Mouse (Mus musculus) forebrain, postnatal 0 days (tissue): Measurements from ENCODE around the gene Igsf10. TPM values are rescaled to one million over a fixed set of nuclear protein-coding genes. Genes with fewer than 3 reads are reported as not detected.

Experiments
- ATAC-seq: fragments of 200-750 bp; cut with Nextera tagmentation; 2 replicates; pipeline ENCODE4 v1.8.0; 2017; ENCODE audit warnings: mild to moderate bottlenecking, moderate library complexity
- DNase-seq: peaks from one replicate; pipeline ENCODE4 v3.0.0-alpha.2; 2015
- H3K27ac ChIP-seq: fragments of 300-500 bp; sonication (generic); 2 replicates; pipeline ENCODE4 v1.5.1; 2014; ENCODE audit warnings: low read depth, mild to moderate bottlenecking, antibody characterized with exemption, low read length, moderate library complexity, mixed read lengths
- H3K27me3 ChIP-seq: fragments of 300-500 bp; sonication (generic); 2 replicates; pipeline ENCODE4 v1.6.1; 2014; ENCODE audit warnings: mild to moderate bottlenecking, low read length, mixed read lengths; ENCODE audit not compliant: insufficient read depth
- H3K36me3 ChIP-seq: fragments of 300-500 bp; sonication (generic); 2 replicates; pipeline ENCODE4 v1.6.1; 2014; ENCODE audit warnings: mild to moderate bottlenecking, moderate library complexity; ENCODE audit not compliant: insufficient read depth
- H3K4me1 ChIP-seq: fragments of 300-500 bp; sonication (generic); 2 replicates; pipeline ENCODE4 v1.6.1; 2014; ENCODE audit warnings: antibody characterized with exemption; ENCODE audit not compliant: insufficient read depth
- H3K4me2 ChIP-seq: fragments of 300-500 bp; sonication (generic); 2 replicates; pipeline ENCODE4 v1.6.1; 2014; ENCODE audit warnings: low read depth, mild to moderate bottlenecking, moderate library complexity
- H3K4me3 ChIP-seq: fragments of 300-500 bp; sonication (generic); 2 replicates; pipeline ENCODE4 v1.5.1; 2014; ENCODE audit warnings: low read depth, low read length, mixed read lengths
- H3K9ac ChIP-seq: fragments of 300-500 bp; sonication (generic); 2 replicates; pipeline ENCODE4 v1.6.1; 2014; ENCODE audit warnings: mild to moderate bottlenecking
- H3K9me3 ChIP-seq: fragments of 300-500 bp; sonication (generic); 2 replicates; pipeline ENCODE4 v1.6.1; 2016; ENCODE audit warnings: low read length
- CTCF ChIP-seq: sonication (generic); IDR thresholded peaks from 2 replicates; pipeline ENCODE4 v1.5.1; 2016; ENCODE audit warnings: antibody characterized with exemption, control low read depth, low read depth
- whole genome bisulfite sequencing: fragments of 180-500 bp; shearing (Covaris S2); extraction: QIAGEN DNeasy Blood & Tissue Kit; methylation state at CpG from one replicate; pipeline ENCODE4 v1.1.7; 2014; 5-methylcytosine and 5-hydroxymethylcytosine counted together
- polyA plus RNA-seq: library from polyadenylated mRNA; unstranded; fragments of >200 nt; fragmentation: Nextera tagmentation; extraction: Ambion mirVana; gene quantifications from 2 replicates; pipeline ENCODE4 v1.2.1, GENCODE M21; 2015
- total RNA-seq: library from RNA; depleted of rRNA; stranded (reverse); fragments of >200 nt; gene quantifications from 2 replicates; pipeline ENCODE4 v1.2.3, GENCODE M21; 2014

Igsf10 gene
- total and polyA plus RNA-seq, 2 experiments from 2014 or later, result 3.0 to 6.2 TPM

GRCm38 (mm10) chr3:59354156-59354555 is 10.0 kb upstream of the Igsf10 start:
- 92% methylated on average over 3 of the region's 3 CpGs for WGBS
- TF ChIP-seq CTCF, result no peak
- no peak for ATAC-seq

DNA sequence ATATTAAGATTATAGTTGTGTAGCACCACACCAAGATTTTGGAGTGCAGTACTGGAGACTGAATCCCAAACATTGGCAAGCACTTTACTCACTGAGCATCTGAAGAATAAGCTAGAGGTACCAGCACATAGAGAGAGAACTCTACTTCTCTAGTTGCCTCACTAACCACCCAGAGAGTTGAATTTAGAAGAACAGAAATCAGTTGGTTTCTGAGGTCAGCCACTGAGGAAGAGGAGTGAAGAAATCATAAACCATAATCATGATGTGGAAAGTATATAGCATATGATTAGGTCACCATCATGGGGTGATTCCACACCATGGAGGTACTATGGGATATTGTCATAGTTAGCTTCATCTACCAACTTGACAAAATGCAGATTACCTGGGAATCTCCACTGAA is 7.6 kb upstream of the Igsf10 start:
- H3K9me3 ChIP-seq, result no peaks in the 10 kb centered on the region
- H3K4me2 ChIP-seq, result no peak overlapping the region
- no peaks in the 10 kb centered on the region for H3K36me3 ChIP-seq
- no peak for ATAC-seq
- no peak overlapping the region for H3K27ac ChIP-seq
- no peak for TF ChIP-seq CTCF
- no peaks in the 10 kb centered on the region for H3K27me3 ChIP-seq
- H3K9ac ChIP-seq, result no peak overlapping the region
- H3K4me1 ChIP-seq, result no peaks in the 10 kb centered on the region
- DNase-seq, result no peak
- no peak overlapping the region for H3K4me3 ChIP-seq

More at GRCm38 (mm10) chr3:59354156-59354555, 10.0 kb upstream of the Igsf10 start:
- Histone ChIP-seq H3K4me1 (no peaks in the 10 kb centered on the region), H3K27me3 (no peaks in the 10 kb centered on the region), H3K9ac (no peak overlapping the region), H3K4me2 (no peak overlapping the region), H3K9me3 (no peaks in the 10 kb centered on the region), H3K27ac (no peak overlapping the region), H3K4me3 (no peak overlapping the region), H3K36me3 (no peaks in the 10 kb centered on the region)
- DNase-seq, result no peak

DNA sequence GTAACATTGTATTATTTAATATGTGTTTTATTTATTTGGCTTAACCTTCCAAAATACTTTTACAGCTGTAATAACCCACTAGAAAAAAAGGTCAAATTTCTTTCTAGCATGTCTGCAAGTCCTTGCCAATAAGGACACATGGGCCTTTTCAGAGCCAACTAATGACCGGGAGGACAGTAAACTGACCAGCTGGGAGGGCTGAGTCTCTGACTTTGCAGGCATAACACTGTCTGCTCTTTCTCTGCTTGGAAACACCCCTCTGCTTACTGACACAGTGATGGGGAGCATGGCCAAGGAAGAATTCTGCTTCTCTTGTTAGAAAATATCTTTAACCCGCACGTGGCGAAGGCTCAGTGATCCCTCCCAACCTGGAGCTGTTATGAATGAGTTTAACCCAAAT is 1.2 kb downstream of the Igsf10 start:
- no peaks in the 10 kb centered on the region for H3K9me3 ChIP-seq
- WGBS, result 57% methylated on average over 4 of the region's 4 CpGs
- TF ChIP-seq CTCF, result no peak
- ATAC-seq (no peak), DNase-seq (no peak)
- H3K27me3 ChIP-seq, result no peaks in the 10 kb centered on the region
- peak overlapping the region; percentile 74 for H3K4me2 ChIP-seq
- peak overlapping the region; percentile 76 for H3K4me3 ChIP-seq
- H3K27ac ChIP-seq, result no peak overlapping the region
- H3K4me1 ChIP-seq, result peaks cover 6% of the 10 kb centered on the region; the same call in 1 of the 2 replicates
- no peaks in the 10 kb centered on the region for H3K36me3 ChIP-seq
- no peak overlapping the region; the same call in 1 of the 2 replicates for H3K9ac ChIP-seq

GRCm38 (mm10) chr3:59341647-59342427 is 2.4 kb downstream of the Igsf10 start:
- Histone ChIP-seq H3K36me3 (no peaks in the 10 kb centered on the region), H3K9me3 (no peaks in the 10 kb centered on the region), H3K9ac (no peak overlapping the region), H3K4me1 (peaks cover 6% of the 10 kb centered on the region; the same call in 1 of the 2 replicates), H3K4me3 (no peak overlapping the region), H3K27me3 (no peaks in the 10 kb centered on the region), H3K27ac (no peak overlapping the region), H3K4me2 (no peak overlapping the region)
- TF ChIP-seq CTCF, result no peak
- WGBS, result 66% methylated on average over 11 of the region's 11 CpGs
- no peak for DNase-seq
- no peak for ATAC-seq

DNA sequence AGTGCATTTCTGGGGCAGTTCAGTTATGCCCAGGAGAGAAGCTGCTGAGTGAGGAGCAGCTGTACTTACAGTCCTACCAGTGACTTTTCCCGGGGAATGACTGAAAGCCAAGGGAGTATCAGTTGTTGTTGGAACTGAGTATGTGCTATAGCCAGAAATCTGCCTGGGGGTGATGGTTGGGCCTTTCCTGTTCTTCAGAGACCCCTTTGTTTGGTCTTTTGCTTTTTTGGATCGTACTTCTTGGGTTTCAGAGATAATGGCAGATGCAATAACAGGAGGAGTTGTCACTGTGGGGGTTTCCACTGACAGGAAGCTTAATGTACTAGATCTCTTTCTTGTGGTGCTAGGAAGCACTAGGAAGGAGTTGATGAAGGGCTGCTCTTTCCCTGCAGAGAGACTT is 15.7 kb downstream of the Igsf10 start:
- no peak for TF ChIP-seq CTCF
- no peak overlapping the region for H3K9ac ChIP-seq
- no peaks in the 10 kb centered on the region for H3K4me1 ChIP-seq
- no peaks in the 10 kb centered on the region for H3K36me3 ChIP-seq
- WGBS, result 94% methylated on average over 2 of the region's 2 CpGs
- no peaks in the 10 kb centered on the region for H3K27me3 ChIP-seq
- H3K4me2 ChIP-seq, result no peak overlapping the region
- H3K4me3 ChIP-seq, result no peak overlapping the region
- ATAC-seq (no peak), DNase-seq (no peak)
- no peaks in the 10 kb centered on the region for H3K9me3 ChIP-seq
- no peak overlapping the region for H3K27ac ChIP-seq

DNA sequence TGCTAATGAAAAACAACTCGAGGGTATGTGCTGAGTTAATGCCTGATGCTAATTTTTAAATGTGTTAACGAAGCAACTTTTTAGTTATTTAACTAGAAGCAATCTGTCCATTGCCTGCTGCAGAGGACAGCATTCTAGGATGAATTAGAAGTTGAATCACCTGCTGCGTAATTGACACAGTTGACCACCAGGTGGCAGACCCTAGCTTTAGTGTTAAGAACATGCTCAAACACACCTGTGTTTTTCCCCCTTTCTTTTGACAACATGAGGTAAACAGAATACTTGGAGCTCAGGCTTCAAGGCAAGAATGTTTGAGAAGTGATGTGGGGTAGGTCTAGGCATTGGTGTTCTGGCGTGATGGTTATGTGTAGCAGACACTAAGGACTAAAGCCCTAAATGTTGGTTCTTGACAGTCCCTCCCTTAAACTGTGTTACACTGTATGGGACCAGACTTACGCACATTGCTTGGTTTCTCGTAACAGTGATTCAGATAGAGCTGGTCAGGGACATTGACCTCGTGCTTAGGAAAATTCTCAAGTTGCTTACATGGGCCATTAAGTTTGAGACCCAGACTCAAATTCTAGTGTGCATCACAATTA is 22.8 kb downstream of the Igsf10 start:
- Histone ChIP-seq H3K9me3 (no peaks in the 10 kb centered on the region), H3K4me3 (no peak overlapping the region), H3K36me3 (peaks cover 5% of the 10 kb centered on the region; the same call in 1 of the 2 replicates), H3K27ac (no peak overlapping the region), H3K4me2 (no peak overlapping the region), H3K9ac (no peak overlapping the region), H3K4me1 (no peaks in the 10 kb centered on the region), H3K27me3 (no peaks in the 10 kb centered on the region)
- 44% methylated on average over 7 of the region's 7 CpGs for WGBS
- peak; percentile 68; the same call in 1 of the 2 replicates for ATAC-seq
- DNase-seq, result peak; percentile 72
- TF ChIP-seq CTCF, result peak; percentile 77

DNA sequence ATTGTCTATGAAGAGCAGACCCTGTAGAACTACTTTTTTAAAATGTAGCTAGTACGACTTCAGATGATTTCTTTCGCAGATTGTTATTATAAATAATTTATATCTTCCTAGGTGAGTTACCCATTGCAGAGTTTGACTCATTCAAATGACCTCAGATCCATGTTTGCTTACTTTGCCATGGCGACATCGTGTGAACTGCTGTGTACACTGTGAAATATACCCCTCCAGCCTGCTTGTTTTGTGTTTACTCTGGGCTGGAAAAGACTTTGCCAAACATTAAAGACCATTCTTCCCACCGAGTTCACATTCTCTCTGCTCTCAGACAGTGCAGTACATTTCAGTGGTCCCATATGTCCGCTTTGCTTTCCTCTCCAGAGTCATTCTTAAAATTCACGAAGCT is 28.1 kb downstream of the Igsf10 start:
- Histone ChIP-seq H3K36me3 (peaks cover 5% of the 10 kb centered on the region; the same call in 1 of the 2 replicates), H3K9ac (no peak overlapping the region), H3K4me3 (no peak overlapping the region), H3K9me3 (no peaks in the 10 kb centered on the region), H3K4me2 (no peak overlapping the region), H3K27ac (no peak overlapping the region), H3K4me1 (no peaks in the 10 kb centered on the region), H3K27me3 (no peaks in the 10 kb centered on the region)
- TF ChIP-seq CTCF, result no peak
- ATAC-seq (no peak), DNase-seq (no peak)
- 80% methylated on average over 7 of the region's 7 CpGs for WGBS
